Mouse (Mus musculus) liver, adult (tissue): Measurements from ENCODE around the gene Casp8.

Source experiments
- GATA4 ChIP-seq: IDR thresholded peaks from 2 replicates; pipeline ENCODE4 v1.6.1; 2014; ENCODE audit warnings: mild to moderate bottlenecking, low read length; ENCODE audit not compliant: insufficient replicate concordance

Gene Casp8

GRCm38 (mm10) chr1:58794705-58795104 lies 469 bp upstream of the Casp8 start:
- no peak for TF ChIP-seq GATA4

- TF ChIP-seq GATA4: no peak
These were observed 837 bp downstream of the Casp8 start for GRCm38 (mm10) chr1:58796059-58796363.

- TF ChIP-seq GATA4: no peak
These were observed 1.7 kb downstream of the Casp8 start for GRCm38 (mm10) chr1:58796853-58797252.

GRCm38 (mm10) chr1:58797370-58797769 lies 2.2 kb downstream of the Casp8 start:
- no peak for TF ChIP-seq GATA4

GRCm38 (mm10) chr1:58798911-58799310 lies 3.7 kb downstream of the Casp8 start:
- no peak for TF ChIP-seq GATA4

- TF ChIP-seq GATA4: no peak
These were observed 6.5 kb downstream of the Casp8 start for GRCm38 (mm10) chr1:58801558-58802285.

- TF ChIP-seq GATA4: no peak
These were observed 7.4 kb downstream of the Casp8 start for GRCm38 (mm10) chr1:58802322-58803273.

GRCm38 (mm10) chr1:58803531-58803930 lies 8.4 kb downstream of the Casp8 start:
- no peak for TF ChIP-seq GATA4

- no peak for TF ChIP-seq GATA4
These were observed 11.5 kb downstream of the Casp8 start for GRCm38 (mm10) chr1:58806651-58807050.

GRCm38 (mm10) chr1:58826319-58826718 lies 31.1 kb downstream of the Casp8 start:
- TF ChIP-seq GATA4: no peak

- no peak for TF ChIP-seq GATA4
These were observed 35.6 kb downstream of the Casp8 start for GRCm38 (mm10) chr1:58830741-58831140.

- no peak for TF ChIP-seq GATA4
These were observed 37.0 kb downstream of the Casp8 start for GRCm38 (mm10) chr1:58832198-58832597.

- TF ChIP-seq GATA4: no peak
These were observed 90.5 kb downstream of the Casp8 start for GRCm38 (mm10) chr1:58885646-58886045.

- no peak for TF ChIP-seq GATA4
These were observed 94.8 kb downstream of the Casp8 start for GRCm38 (mm10) chr1:58889826-58890546.

- 0 out of 2 replicates have a peak, but pooled peaks have one; percentile 55 for TF ChIP-seq GATA4
These were observed 96.5 kb downstream of the Casp8 start for GRCm38 (mm10) chr1:58891481-58892170.
